Comparison of ENCODE assay signal across 23 mouse cellular contexts in genomic region chr12:74076091-74076490, GRCm38 (mm10).
DNase-seq lines count a peak whose midpoint lies in the region; ATAC-seq and TF ChIP-seq lines count a peak whose summit lies in the region.
"Had no signal": no experiment of that assay in that cellular context is flagged by ENCODE, and none has a peak within 500 bp of the region (broad histone marks: within the 10 kb centered on the region; RNA-seq: fewer than 3 reads in every experiment).

No protein-coding gene starts in this region.

- DNase-seq in hindbrain, postnatal 0 days (ENCODE audit: low spot score) = no peak
- no peak for DNase-seq in hindbrain, embryonic 11.5 days (ENCODE audit: low spot score)
- DNase-seq in right cerebral cortex, adult 18-20 months = peak; percentile 79
- DNase-seq in right cerebral cortex, postnatal 14 days = no peak
- peak; percentile 57 to 89 for DNase-seq in left cerebral cortex, postnatal 25 days (ENCODE audit: low spot score in 2 of 2)
- DNase-seq in heart, adult 18-20 months = no peak
- DNase-seq in MN1 (ENCODE audit: low spot score) = no peak
- DNase-seq: adrenal gland, postnatal 36 days; cerebellum, adult 11 months; cerebellum, adult 9-11 months; heart, postnatal 10 days; kidney, adult 8-10 months; kidney, postnatal 10 days; liver, embryonic 13.5 days; lung, embryonic 14.5 days; thymus, postnatal 25 days had no signal

- H3K36me3 ChIP-seq in hindbrain, postnatal 0 days (ENCODE audit: insufficient read depth, low read length) = no peaks in the 10 kb centered on the region
- no peaks in the 10 kb centered on the region for H3K36me3 ChIP-seq in hindbrain, embryonic 11.5 days (ENCODE audit: control insufficient read depth, insufficient read depth, low read length)
- H3K36me3 ChIP-seq: embryonic facial prominence, embryonic 10.5 days; heart, embryonic 12.5 days; hindbrain, embryonic 10.5 days; liver, embryonic 13.5 days; midbrain, embryonic 13.5 days; neural tube, embryonic 12.5 days had no signal

- no peaks in the 10 kb centered on the region for H3K9me3 ChIP-seq in hindbrain, postnatal 0 days (ENCODE audit: low read length)
- H3K9me3 ChIP-seq in hindbrain, embryonic 11.5 days (ENCODE audit: control insufficient read depth, low read length) = no peaks in the 10 kb centered on the region
- H3K9me3 ChIP-seq: embryonic facial prominence, embryonic 10.5 days; heart, embryonic 12.5 days; hindbrain, embryonic 10.5 days; liver, embryonic 13.5 days; midbrain, embryonic 13.5 days; neural tube, embryonic 12.5 days had no signal

- TF ChIP-seq CTCF in hindbrain, postnatal 0 days (IDR thresholded peaks at IDR 0.05; ENCODE audit: low read depth) = no peak

- H3K27ac ChIP-seq in hindbrain, postnatal 0 days = 0 out of 2 replicates have a peak overlapping the region, but pooled peaks have one; percentile 20
- H3K27ac ChIP-seq in hindbrain, embryonic 11.5 days (ENCODE audit: low read depth, low read length) = no peak overlapping the region
- H3K27ac ChIP-seq: embryonic facial prominence, embryonic 10.5 days; hindbrain, embryonic 10.5 days; liver, embryonic 13.5 days; midbrain, embryonic 13.5 days; neural tube, embryonic 12.5 days had no signal

- no peak overlapping the region for H3K4me2 ChIP-seq in hindbrain, postnatal 0 days (ENCODE audit: low read depth, low read length)
- H3K4me2 ChIP-seq in hindbrain, embryonic 11.5 days (replicated peaks; ENCODE audit: low read depth, low read length) = no peak overlapping the region
- H3K4me2 ChIP-seq: heart, embryonic 12.5 days; liver, embryonic 13.5 days; lung, embryonic 14.5 days; midbrain, embryonic 13.5 days; neural tube, embryonic 12.5 days had no signal

- intact Hi-C loops in left cerebral cortex, postnatal 25 days (cut with DNase I) = no loop called here

- H3K4me3 ChIP-seq in hindbrain, postnatal 0 days (ENCODE audit: low read length) = no peak overlapping the region
- no peak overlapping the region for H3K4me3 ChIP-seq in hindbrain, embryonic 11.5 days (ENCODE audit: low read depth, low read length)
- H3K4me3 ChIP-seq: embryonic facial prominence, embryonic 10.5 days; heart, embryonic 12.5 days; hindbrain, embryonic 10.5 days; liver, embryonic 13.5 days; midbrain, embryonic 13.5 days; neural tube, embryonic 12.5 days had no signal

- no peaks in the 10 kb centered on the region for H3K27me3 ChIP-seq in hindbrain, postnatal 0 days (ENCODE audit: insufficient read depth, low read length)
- no peaks in the 10 kb centered on the region for H3K27me3 ChIP-seq in hindbrain, embryonic 11.5 days (ENCODE audit: control insufficient read depth, insufficient read depth, low read length)
- H3K27me3 ChIP-seq: heart, embryonic 12.5 days; liver, embryonic 13.5 days; midbrain, embryonic 13.5 days; neural tube, embryonic 12.5 days had no signal

- WGBS in hindbrain, postnatal 0 days = 52% methylated on average over 4 of the region's 4 CpGs
- WGBS in hindbrain, embryonic 11.5 days = 62% methylated on average over 4 of the region's 4 CpGs

- no peak overlapping the region for H3K9ac ChIP-seq in hindbrain, postnatal 0 days (replicated peaks; ENCODE audit: low read length)
- no peak overlapping the region for H3K9ac ChIP-seq in hindbrain, embryonic 11.5 days (ENCODE audit: low read depth, low read length)
- H3K9ac ChIP-seq: heart, embryonic 12.5 days; liver, embryonic 13.5 days; lung, embryonic 14.5 days; midbrain, embryonic 13.5 days; neural tube, embryonic 12.5 days had no signal

- no peaks in the 10 kb centered on the region for H3K4me1 ChIP-seq in hindbrain, postnatal 0 days (ENCODE audit: insufficient read depth, low read length)
- H3K4me1 ChIP-seq in hindbrain, embryonic 11.5 days (replicated peaks; ENCODE audit: control insufficient read depth, insufficient read depth, low read length) = no peaks in the 10 kb centered on the region
- H3K4me1 ChIP-seq: embryonic facial prominence, embryonic 10.5 days; heart, embryonic 12.5 days; hindbrain, embryonic 10.5 days; liver, embryonic 13.5 days; neural tube, embryonic 12.5 days had no signal

- no peak for ATAC-seq in hindbrain, postnatal 0 days
- no peak for ATAC-seq in hindbrain, embryonic 11.5 days (ENCODE audit: low FRiP score)
- ATAC-seq: forebrain, embryonic 16.5 days; midbrain, embryonic 13.5 days; Patski had no signal

Comparison
In these comparisons a context has a peak if more than half of its experiments do, and no peak if none do; other contexts are left out.
1. DNase-seq: peak in right cerebral cortex, adult 18-20 months (single experiment) and left cerebral cortex, postnatal 25 days (2 of 2); none in hindbrain, postnatal 0 days (single experiment), hindbrain, embryonic 11.5 days (single experiment), right cerebral cortex, postnatal 14 days (single experiment), heart, adult 18-20 months (0 of 2) and MN1 (single experiment).